Mouse (Mus musculus) T-helper 1 cell (primary cell): Measurements from ENCODE around the gene Ahnak.
"Not testable (repeated sequence)": the region's sequence is repeated elsewhere in the genome, so short reads cannot be mapped to it uniquely, and the experiment has no call there.

Experiments
- in situ Hi-C: fragments of 300-600 bp; cut with MboI, MseI; formaldehyde crosslinking; loops from one replicate; pipeline ENCODE4 v1.15.1; 2025; ENCODE audit warnings: high pct_unique_total_duplicates

The Ahnak gene

DNA sequence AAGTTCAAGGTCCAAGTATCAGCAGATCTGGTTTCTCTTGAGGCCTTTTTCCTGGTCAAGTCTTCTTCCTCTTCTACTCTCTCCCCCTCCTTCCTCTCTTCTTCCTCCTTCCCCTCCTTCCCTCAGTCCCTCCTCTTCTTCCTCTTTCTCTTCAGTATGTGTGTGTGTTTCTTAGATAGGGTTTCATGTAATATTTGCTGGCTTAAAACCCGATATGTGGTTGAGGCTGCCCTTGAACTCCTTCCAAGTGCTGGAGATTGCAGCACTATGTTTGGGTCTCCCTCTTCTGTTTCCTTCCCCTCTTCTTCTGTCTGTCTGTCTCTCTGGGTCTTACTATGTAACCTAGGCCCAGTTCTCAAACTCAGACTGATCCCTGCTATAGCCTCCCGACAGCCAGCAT, 73.7 kb downstream of the Ahnak start:
- in situ Hi-C loops = no loop called here

DNA sequence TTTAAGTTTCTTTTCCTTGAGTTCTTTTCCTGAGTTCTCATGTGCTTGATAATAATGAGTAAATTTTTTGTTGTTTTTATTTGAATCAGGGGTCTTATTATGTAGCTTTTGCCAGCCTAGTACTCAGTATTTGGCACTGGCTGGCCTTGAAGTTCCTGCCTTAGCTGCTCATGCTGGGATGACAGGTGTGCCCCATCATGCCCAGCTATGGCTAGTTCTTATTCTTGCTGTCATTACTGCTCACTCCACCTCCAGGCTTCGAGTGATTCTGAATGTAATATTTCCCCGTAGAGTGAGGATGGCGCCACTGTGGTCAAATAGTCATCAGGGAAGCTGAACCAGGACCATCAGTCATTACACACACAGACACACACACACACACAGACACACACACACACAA, 74.7 kb downstream of the Ahnak start:
- in situ Hi-C loops = no loop called here

DNA sequence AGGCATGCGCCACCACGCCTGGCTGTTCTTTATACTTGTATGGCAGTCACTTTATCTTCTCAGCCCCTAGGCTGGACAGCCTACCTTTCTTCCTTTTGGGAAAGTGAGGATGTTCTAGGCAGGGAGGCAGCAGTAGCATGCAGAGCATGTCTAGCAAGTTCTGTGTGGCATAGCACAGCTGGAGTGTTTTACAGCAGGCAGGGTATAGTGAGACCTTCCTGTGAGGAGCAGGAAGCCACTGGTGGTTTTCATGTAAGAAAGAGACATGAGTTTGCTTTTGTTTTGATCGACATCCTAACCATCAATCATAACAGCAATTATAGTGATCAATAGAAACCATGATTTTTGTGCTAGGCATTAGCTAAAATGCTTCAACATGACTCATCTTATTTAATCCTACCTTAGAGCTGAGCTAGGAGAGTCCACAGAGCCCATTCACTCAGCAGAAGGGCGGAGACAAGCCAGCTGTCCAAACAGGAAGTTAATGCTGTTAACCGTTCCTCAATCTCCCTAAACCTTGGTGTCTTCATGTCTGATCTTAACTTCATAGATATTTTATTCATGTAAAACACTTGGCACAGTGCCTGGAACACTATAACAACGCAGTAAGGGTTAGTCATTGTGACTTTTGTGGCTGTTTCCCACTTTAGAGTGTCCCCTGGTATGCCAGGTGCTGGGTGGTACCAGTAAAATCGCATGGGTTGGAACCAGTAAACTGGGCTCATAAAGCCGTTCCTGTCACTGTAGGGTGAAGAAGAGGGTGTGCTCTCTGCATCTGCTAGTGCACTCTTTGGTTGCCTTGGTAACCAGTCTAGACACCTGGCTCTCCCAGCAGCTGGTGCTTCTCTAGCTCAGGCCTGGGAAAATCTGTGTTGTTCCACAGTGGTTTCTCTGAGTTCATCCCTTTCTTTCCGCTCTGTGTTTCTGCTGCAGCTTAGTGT, 76.8 kb downstream of the Ahnak start:
- in situ Hi-C loops = no loop called here

DNA sequence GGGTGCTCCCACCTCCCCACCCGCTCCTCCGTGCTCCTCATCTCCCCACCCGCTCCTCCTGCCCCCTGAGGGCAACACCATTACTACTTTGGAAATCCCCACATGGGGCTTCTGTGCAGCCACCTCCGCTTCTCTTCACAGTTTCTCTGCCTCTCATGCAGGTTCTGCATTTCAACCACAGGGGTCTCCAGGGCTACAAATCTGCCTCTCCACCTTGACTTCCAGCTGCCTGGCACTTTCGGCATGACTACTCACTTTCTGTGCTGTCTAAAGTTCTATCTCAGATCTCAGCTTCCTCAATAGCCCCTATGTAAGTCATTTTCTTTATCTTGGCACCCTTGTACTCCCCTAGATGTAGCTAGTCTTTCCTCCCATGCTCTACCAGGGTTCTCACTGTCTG, 78.2 kb downstream of the Ahnak start:
- in situ Hi-C loops = no loop called here

DNA sequence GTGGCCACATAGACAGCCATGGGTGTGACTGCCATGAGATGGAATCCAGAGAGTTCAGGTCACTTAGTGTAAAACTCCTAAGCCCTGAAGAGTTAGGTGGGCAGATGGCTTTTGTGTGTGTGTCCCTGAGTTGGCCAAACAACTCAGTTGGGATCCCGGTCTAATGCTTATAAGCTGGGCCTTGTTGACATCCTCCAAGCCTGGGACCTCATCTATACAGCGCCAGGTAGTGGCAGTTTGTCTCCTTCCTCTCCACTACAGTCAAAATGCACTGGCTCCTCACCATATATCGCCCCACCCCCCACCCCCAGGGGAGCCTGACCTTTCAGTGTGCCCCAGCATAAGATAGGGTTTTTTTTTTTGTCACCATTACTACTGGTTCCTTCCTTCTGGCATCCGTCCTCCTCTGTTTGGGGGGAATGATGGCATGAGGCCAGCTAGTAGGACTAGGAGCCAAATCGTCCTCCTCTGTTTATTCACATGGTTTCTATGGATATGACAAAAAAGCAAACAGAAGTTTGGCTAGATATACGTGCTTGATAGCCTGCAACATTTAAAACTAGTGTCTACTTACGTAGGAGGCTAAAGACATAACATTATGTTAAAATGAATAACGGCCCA, 80.7 kb downstream of the Ahnak start:
- in situ Hi-C loops = no loop called here

DNA sequence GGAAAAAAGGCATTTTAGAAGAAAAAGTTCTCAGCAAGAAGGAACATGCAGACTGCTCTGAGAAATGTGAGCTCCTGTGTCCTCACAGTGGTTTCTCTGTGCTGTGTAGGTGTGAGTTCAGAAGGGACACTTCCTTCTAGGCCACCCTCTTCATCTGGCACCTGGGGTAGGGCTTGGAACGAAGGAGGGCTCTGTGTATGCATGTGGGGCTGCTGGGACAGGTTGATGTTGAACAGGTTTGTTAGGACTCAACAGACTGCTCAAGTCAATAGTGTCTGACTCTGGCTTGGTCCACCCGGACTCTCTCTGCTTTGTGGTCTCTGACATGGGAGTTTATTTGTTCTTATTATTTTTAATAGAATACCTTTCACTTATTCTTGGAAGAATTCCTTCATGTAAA, 81.2 kb downstream of the Ahnak start:
- in situ Hi-C loops = no loop called here

DNA sequence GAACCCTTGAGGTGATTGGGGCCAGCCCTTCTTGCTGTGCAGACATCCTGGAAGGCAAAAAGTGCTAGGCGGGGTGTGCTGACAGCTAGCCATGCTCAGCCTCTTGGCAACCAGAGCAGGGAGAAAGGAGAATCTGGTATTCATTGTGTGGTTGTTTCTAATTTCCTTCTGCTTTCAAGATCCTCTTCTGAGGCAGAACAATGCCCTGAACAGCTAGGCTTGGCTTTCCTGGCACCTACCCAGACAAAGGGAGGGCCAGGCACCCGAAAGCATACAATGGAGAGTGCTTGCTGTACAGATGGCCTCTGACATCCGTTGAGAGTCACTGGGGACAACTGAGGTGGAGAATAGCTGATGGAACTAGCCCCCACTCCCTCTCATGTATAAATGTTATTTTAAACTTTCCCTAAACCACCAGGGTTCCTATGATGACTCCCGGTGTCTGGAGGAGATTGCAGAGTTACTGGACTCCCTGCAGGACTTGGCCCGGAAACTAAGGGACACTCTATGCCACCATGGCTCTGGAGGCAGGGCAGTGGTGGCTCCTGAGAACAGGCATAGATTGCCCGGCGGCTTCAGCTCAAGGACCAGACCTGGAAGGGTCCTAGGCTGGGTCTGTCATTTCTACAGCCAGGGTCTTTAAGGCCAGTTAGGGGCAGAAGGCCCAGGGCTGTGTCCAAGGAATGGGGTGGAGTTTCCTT, 82.5 kb downstream of the Ahnak start:
- in situ Hi-C loops = no loop called here

DNA sequence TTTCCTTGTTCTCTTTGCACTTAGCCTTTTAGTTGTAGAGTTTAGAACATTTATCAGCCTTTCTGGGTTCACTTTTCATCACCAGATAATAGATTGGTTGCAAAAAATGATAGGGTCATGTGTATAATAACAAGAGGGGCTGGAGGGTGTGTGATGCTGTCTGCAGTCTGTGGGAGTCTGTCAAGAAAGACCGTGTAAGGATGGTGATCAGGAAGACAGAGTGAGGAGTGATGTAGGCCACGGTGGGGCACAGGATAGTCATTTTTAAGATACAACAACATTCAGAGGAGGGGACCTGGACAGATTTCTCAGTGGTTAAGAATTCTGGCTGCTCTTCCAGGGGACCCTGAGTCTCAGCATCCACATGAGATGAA, 83.1 kb downstream of the Ahnak start:
- in situ Hi-C loops = no loop called here

DNA sequence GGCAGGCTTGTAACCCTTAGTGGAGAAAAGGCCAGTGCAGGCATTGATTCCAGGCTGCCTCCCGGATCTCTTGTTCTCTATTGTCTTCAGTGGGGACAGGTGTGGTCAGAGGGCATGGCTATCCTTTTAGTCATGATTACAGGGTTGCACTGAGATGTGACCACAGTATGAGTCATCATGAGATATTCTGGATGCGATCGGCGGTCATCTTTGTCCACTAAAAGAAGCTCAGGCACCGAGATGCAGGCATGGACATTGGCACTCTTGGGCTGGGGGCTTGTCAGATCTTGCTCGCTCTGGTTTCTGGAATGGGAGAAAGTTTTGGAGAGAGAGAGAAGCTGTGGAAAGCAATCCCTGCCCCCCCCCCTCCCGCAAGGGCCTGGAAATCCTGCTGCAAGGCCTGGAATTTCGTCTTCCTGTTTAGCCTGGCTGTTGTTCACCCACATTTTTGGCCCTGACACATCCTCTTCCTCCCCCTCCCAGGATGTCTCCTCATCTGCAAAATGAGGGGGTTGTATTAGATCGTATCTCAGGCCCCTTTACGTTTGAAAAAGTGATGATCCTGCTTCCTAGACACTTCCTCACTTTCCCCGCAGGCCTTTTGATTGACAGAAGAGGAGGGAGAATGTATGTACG, 84.8 kb downstream of the Ahnak start:
- in situ Hi-C loops = no loop called here

DNA sequence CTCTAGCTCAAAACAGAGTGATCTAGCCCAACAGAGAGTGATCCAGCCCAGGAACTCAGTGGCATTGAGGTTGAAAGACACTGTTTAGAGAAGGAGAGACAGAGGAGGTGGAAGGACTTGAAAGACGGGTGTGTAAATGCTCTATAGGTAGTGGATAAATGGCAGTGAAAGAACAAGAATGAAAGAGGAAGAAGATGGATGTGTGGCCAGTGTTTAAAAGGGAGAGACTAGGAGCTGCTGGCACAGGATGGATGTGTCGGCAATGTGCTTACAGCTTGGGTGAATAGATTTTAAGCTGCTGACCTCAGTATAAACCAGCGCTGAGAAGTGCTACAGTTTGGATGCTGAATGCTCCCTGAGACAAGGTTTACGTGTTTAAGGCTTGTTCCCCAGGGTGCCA, 85.3 kb downstream of the Ahnak start:
- in situ Hi-C loops = no loop called here

DNA sequence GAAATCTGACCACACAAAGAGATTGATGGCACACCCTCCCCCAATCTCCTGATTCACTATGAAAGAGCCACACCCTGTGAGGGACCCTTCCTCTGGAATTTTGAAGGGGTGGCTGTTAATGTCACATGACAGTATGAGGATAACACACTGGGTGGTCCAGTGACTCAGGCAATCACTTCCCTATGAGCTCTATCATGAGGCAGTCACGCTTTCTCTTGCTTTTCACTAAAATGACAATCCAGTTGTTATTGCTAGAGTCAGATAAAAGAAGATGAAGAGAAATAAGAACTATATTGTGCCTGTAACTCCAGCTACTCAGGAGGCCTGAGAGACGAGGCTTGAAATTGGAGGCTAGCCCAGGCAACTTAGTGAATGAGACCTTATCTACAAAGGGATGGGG, 86.5 kb downstream of the Ahnak start:
- in situ Hi-C loops = no loop called here

DNA sequence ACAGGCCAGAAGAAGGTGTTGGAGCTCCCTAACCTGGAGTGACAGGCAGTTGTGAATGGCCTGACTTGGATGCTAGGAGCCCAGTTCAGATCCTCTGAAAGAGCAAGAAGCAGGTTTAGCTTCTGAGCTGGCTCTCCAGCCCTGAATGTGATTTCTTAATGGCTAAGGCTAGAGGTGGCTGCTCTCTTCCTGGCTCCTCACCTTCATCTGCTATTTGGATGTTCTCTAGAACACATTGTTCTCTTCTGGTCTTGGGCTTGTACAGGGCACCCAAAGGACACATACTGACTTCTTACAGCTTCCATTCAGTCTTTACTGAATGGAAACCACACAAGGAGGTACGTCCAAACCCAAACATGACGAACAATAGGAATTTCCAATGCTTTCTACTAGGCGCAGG, 87.0 kb downstream of the Ahnak start:
- in situ Hi-C loops = no loop called here

DNA sequence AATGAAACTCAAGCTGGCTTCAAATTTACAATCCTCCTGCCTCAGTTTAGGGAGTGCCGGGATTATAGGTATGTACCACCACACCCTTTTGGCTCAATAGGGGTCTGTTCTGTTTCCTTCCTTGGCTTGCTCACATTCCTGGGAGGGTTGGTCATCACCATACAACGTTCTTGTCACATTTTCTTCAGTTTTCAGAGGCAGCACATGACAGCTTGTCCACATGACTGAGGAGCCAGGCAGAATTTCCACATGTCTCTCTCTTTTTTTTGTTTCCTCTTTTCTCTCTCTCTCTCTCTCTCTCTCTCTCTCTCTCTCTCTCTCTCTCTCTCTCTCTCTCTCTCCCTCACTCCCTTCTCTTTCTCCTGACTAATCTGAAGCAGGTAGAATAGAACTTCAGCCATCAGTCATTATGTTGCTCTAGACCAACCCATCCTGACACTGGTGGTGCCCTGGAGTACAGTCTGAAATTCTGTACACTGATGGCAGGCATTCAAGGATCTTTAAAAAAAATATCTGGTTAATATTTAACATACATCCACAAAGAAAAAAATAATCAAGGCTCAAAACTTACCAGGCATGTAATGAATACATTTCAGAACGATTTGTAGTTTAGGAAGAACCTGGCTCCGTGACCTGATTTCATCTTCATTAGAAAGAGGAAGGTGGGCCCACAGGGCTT, 88.0 kb downstream of the Ahnak start:
- in situ Hi-C loops = no loop called here

DNA sequence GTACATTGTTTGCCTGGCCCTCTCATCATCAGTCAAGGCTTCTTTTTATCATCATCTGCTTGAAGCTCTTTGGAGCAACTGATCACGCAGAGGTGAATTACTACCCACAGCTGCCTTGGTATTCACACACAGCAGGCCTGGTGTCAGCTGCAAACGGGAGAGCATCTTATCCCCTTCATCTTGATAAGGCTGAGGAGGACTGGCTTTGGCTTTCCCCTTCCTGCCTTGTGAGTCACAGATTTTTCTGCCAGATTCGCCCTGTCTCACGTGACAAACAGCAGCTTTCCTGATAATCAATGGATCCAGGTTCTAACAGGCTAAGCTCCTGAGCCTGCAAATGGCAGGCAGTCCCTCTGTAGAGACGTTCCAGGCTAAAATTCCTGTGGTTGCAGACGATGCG, 90.8 kb downstream of the Ahnak start:
- in situ Hi-C loops = no loop called here

DNA sequence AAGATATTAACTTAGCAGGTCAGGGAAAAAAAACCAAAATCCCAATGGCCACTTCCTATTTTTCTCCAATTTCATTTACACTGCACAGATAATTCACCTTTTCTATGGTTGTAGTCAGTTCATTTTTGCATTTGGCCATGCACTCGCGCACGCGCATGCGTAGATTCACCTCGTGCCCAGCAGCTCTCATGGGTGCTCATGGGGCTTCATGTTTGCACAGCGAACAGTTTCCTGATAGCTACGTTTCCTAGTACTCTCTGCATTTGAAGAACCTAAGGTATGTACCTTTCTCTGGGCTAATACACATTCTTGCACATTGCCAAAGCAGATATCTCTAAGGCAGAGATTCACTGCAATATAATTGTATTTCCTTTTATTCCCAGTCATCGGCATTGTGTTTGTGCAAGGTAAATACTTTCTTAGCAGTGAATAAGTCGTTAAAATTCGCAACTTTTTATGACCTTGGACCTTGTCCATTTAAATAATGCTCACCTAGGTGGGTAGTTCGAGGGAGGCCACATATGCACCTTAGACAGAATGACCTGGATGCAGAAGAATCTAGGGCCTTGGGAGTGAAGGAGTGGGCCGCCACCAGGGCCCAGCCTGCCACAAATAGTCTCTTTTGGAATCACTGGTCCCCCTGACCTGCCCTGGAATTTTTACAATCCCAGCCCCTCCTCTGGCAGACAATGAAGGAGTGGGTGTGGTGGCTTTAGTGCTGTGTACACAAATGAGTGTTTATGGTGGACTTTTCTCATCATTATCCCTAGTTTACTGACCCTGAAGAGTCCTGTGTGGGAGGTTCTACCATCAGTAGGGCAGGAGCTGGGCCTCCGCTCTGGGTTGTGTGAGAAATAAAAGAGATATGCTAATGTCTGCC, 92.5 kb downstream of the Ahnak start:
- in situ Hi-C loops = no loop called here

DNA sequence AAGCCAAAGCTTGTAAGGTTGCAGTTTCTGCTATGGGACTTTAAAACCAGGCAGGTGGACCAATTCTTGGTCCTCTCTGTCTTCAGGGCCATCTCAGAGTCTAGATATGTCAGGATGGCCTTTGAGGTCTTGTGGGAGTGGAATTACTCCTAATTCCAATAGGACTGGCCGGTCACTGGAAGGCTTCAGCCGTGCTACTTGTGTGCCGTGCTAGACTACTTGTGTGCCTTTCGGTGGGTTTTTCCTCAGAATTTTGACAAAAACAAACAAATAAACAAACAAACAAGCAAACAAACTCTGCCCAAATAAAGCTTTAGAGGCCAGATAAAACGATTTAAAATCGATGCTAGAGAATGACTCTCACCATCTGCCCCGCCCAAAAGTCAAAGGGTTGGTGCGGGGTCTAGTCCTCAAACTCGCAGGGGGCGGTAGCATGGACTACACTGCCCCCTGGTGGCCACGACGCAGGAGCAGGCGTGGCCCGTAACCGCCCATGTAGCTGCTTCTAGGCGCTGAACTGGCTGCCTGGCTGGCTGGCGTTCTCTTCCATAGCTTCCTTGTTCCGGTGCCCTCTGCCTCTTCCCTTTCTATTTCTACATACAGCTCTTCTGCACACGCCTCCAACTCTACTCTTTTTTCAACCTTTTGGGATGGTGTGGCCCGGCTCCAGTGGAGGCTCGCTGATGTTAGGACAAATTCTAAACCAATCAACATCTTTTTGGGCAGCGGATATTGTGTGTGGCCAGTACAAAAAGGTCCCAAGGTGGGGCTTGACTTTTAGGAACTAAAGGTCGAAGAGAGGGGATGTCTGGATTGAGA, 93.3 kb downstream of the Ahnak start:
- in situ Hi-C loops = no loop called here

DNA sequence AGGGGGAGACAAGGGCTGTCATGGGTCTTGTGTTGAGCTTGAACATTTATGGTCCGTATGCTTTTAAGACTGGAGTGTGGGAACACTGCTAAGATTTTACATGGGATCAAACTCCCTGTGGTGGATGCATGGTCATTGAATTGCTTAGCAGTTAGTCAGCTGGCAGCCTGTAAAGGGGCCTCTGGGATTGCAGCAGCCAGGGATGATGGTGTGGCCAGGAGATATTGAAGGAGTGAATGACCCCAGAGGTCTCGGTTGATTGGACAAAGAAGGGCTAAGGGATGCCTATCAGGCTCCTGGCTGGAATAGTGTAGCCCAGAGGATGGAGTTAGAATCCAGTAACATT, 93.9 kb downstream of the Ahnak start:
- in situ Hi-C loops = no loop called here

DNA sequence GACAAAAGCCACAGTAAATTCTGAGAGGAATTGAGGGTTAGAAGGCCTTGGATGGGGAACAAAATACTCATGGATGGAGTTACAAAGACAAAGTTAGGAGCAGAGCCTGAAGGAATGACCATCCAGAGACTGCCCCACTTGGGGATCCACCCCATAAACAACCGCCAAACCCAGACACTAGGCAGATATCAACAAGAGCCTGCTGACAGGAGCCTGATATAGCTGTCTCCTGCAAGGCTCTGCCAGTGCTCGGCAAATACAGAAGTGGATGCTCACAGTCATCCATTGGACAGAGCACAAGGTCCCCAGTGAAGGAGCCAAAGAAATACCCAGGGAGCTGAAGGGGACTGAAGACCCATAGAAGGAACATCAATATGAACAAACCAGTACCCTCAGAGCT, 94.8 kb downstream of the Ahnak start:
- in situ Hi-C loops = not testable (repeated sequence)

DNA sequence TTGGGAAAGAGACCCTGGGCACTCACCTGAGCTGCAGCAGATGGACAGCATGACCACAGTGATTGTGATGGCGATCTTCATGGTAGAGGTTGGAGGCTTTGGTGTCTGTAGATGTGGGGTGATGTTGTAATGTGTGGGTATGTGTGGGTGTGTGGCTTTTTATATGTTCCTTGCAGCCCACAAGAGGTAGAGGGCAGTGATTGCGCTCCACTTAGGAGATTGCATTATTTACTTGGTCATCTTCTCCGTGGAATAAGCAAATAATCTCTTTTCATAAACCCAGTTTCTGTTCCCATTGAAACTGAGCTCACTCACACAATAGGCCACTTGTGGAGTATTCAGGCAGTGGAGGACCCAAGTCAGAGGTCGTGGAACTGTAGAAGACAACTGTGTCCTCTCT, 98.7 kb downstream of the Ahnak start, which contains the start of gene Scgb1a1:
Gene Scgb1a1, minus strand, starts transcription at position 138 of the 400 bp plus-strand sequence.
- in situ Hi-C loops = no loop called here

DNA sequence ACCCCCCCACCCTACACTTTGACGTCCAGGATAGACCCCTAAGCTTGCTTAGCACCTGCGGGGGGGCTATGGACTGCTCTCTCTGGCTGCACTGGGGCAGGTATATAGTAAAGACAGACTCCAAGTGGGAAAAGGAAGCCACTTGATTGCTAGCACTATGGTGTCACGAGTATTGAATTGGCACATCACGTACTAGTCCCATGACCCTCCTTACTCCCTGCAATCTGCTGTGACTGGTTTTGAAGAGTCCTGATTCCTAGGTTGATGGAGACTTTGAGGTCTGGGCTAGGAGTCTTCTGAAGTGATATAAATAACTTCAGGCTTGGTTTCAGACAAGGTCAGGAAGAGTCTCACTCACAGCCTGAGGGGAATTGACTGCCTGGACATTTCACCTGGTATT, 101.1 kb downstream of the Ahnak start:
- in situ Hi-C loops = no loop called here
